ENCODE assay signal across 30 mouse cellular contexts in the genomic region with DNA sequence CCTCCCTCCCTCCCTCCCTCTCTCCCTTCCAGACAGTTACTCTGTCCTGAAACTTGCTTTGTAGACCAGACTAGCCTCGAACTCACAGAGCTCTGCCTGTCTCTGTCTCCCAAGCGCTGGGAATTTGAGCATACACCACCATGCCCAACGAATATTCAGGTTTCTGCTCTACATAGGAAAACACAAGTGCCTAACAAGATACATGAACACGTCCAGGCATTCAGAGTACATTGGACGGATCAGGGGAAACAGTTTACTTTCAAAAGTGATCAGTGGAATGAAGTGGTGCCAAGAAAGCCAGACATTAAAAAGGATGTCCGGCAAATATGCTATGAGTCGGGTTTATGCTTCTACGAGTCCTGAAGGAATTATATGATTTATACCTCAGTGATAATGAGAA.
"Had no signal": no experiment of that assay in that cellular context is flagged by ENCODE, and none has a peak within 500 bp of the region (broad histone marks: within the 10 kb centered on the region; RNA-seq: fewer than 3 reads in every experiment).

No protein-coding gene starts in this region.

- H3K9ac ChIP-seq: limb, embryonic 12.5 days; limb, embryonic 13.5 days; limb, embryonic 15.5 days; liver, embryonic 12.5 days; liver, embryonic 13.5 days; liver, embryonic 14.5 days; liver, embryonic 15.5 days; liver, postnatal 0 days; lung, embryonic 14.5 days; lung, embryonic 15.5 days; midbrain, embryonic 12.5 days; midbrain, embryonic 13.5 days; midbrain, embryonic 15.5 days; neural tube, embryonic 12.5 days had no signal

- H3K4me3 ChIP-seq: left cerebral cortex, adult 2 months; limb, embryonic 10.5 days; limb, embryonic 12.5 days; limb, embryonic 13.5 days; limb, embryonic 15.5 days; liver, embryonic 12.5 days; liver, embryonic 13.5 days; liver, embryonic 15.5 days; lung, embryonic 15.5 days; megakaryocyte, embryonic 14.5 days; midbrain, embryonic 10.5 days; midbrain, embryonic 12.5 days; midbrain, embryonic 13.5 days; midbrain, embryonic 15.5 days; myocyte; neural tube, embryonic 12.5 days had no signal

- ATAC-seq: liver, embryonic 12.5 days; liver, postnatal 0 days; midbrain, embryonic 13.5 days; midbrain, embryonic 15.5 days; midbrain, embryonic 16.5 days had no signal

- H3K27me3 ChIP-seq: limb, embryonic 12.5 days; limb, embryonic 13.5 days; limb, embryonic 15.5 days; liver, embryonic 12.5 days; liver, embryonic 13.5 days; liver, embryonic 15.5 days; lung, embryonic 15.5 days; megakaryocyte, embryonic 14.5 days; midbrain, embryonic 12.5 days; midbrain, embryonic 13.5 days; midbrain, embryonic 15.5 days; neural tube, embryonic 12.5 days had no signal

- H3K4me2 ChIP-seq: limb, embryonic 12.5 days; limb, embryonic 13.5 days; limb, embryonic 15.5 days; liver, embryonic 11.5 days; liver, embryonic 12.5 days; liver, embryonic 13.5 days; liver, embryonic 15.5 days; lung, embryonic 14.5 days; lung, embryonic 15.5 days; midbrain, embryonic 12.5 days; midbrain, embryonic 13.5 days; midbrain, embryonic 15.5 days; neural tube, embryonic 12.5 days had no signal

- H3K36me3 ChIP-seq: limb, embryonic 10.5 days; limb, embryonic 12.5 days; limb, embryonic 13.5 days; limb, embryonic 15.5 days; liver, embryonic 12.5 days; liver, embryonic 13.5 days; liver, embryonic 15.5 days; lung, embryonic 15.5 days; midbrain, embryonic 10.5 days; midbrain, embryonic 12.5 days; midbrain, embryonic 13.5 days; midbrain, embryonic 15.5 days; neural tube, embryonic 12.5 days had no signal

- DNase-seq: left cerebral cortex, postnatal 4 days; liver; liver, embryonic 13.5 days; liver, postnatal 0 days; lung, adult 18-20 months; lung, adult 2 months; lung, embryonic 14.5 days; lung, postnatal 10 days; lung, postnatal 14 days; lung, postnatal 36 days; lung, postnatal 4 days had no signal

- H3K27ac ChIP-seq: left cerebral cortex, adult 2 months; limb, embryonic 10.5 days; limb, embryonic 12.5 days; limb, embryonic 13.5 days; limb, embryonic 15.5 days; liver, embryonic 12.5 days; liver, embryonic 13.5 days; liver, embryonic 14.5 days; liver, embryonic 15.5 days; lung, embryonic 15.5 days; macrophage; midbrain, embryonic 10.5 days; midbrain, embryonic 12.5 days; midbrain, embryonic 13.5 days; midbrain, embryonic 15.5 days; neural tube, embryonic 12.5 days had no signal

- H3K9me3 ChIP-seq: limb, embryonic 10.5 days; limb, embryonic 12.5 days; limb, embryonic 13.5 days; limb, embryonic 15.5 days; liver, embryonic 12.5 days; liver, embryonic 13.5 days; liver, embryonic 15.5 days; lung, embryonic 15.5 days; midbrain, embryonic 10.5 days; midbrain, embryonic 12.5 days; midbrain, embryonic 13.5 days; midbrain, embryonic 15.5 days; neural tube, embryonic 12.5 days had no signal

- H3K4me1 ChIP-seq: limb, embryonic 10.5 days; liver, embryonic 12.5 days; liver, embryonic 13.5 days; liver, embryonic 15.5 days; lung, embryonic 15.5 days; megakaryocyte, embryonic 14.5 days; midbrain, embryonic 12.5 days; midbrain, embryonic 15.5 days; neural tube, embryonic 12.5 days had no signal
